Mouse (Mus musculus): Measurements from ENCODE around the gene Gm38431.

- TF ChIP-seq CTCF (IDR thresholded peaks at IDR 0.05; ENCODE audit: borderline replicate concordance, control insufficient read depth, extremely low read depth, insufficient read depth, low read length, poor library complexity): no peak
- no peak for TF ChIP-seq POLR2A (IDR thresholded peaks at IDR 0.05; ENCODE audit: control insufficient read depth, extremely low read depth, insufficient read depth, low read length, poor library complexity)
Measured at GRCm38 (mm10) chr9:21125502-21126258, 33.9 kb upstream of the Gm38431 start.

Data from thymus, adult 2 months (tissue).